Mouse (Mus musculus) neural tube, embryonic 13.5 days (tissue): ENCODE data around the gene Gm9913. TPM values are rescaled to one million over a fixed set of nuclear protein-coding genes. Genes with fewer than 3 reads are reported as not detected.

Source experiments
- ATAC-seq: fragments of 200-750 bp; cut with Nextera tagmentation; 2 replicates; pipeline ENCODE4 v1.8.0; 2017; ENCODE audit warnings: low read depth, mild to moderate bottlenecking, moderate TSS enrichment, moderate library complexity
- H3K27ac ChIP-seq: fragments of 300-500 bp; sonication (generic); replicated peaks from 2 replicates; pipeline ENCODE4 v1.5.1; 2015; ENCODE audit warnings: moderate library complexity, mild to moderate bottlenecking, inconsistent platforms
- H3K27me3 ChIP-seq: fragments of 300-500 bp; sonication (generic); 2 replicates; pipeline ENCODE4 v1.6.1; 2015; ENCODE audit warnings: mild to moderate bottlenecking, inconsistent platforms
- H3K36me3 ChIP-seq: fragments of 300-500 bp; sonication (generic); 2 replicates; pipeline ENCODE4 v1.6.1; 2015; ENCODE audit warnings: mild to moderate bottlenecking, inconsistent platforms
- H3K4me1 ChIP-seq: fragments of 300-500 bp; sonication (generic); replicated peaks from 2 replicates; pipeline ENCODE4 v1.6.1; 2015; ENCODE audit warnings: inconsistent platforms
- H3K4me2 ChIP-seq: fragments of 300-500 bp; sonication (generic); 2 replicates; pipeline ENCODE4 v1.6.1; 2015; ENCODE audit warnings: inconsistent platforms, mild to moderate bottlenecking, moderate library complexity
- H3K4me3 ChIP-seq: fragments of 300-500 bp; sonication (generic); 2 replicates; pipeline ENCODE4 v1.5.1; 2015; ENCODE audit warnings: mild to moderate bottlenecking, inconsistent platforms
- H3K9ac ChIP-seq: fragments of 300-500 bp; sonication (generic); 2 replicates; pipeline ENCODE4 v1.6.1; 2015; ENCODE audit warnings: moderate library complexity, mild to moderate bottlenecking, inconsistent platforms
- H3K9me3 ChIP-seq: fragments of 300-500 bp; sonication (generic); 2 replicates; pipeline ENCODE4 v1.6.1; 2016; ENCODE audit warnings: inconsistent platforms
- WGBS: fragments of 180-500 bp; shearing (Covaris S2); methylation state at CpG from one replicate; pipeline ENCODE4 v1.1.7; 2015; 5-methylcytosine and 5-hydroxymethylcytosine counted together
- polyA plus RNA-seq: library from polyadenylated mRNA; unstranded; fragments of >200 nt; fragmentation: Nextera tagmentation; extraction: Ambion mirVana; gene quantifications from 2 replicates; pipeline ENCODE4 v1.2.1, GENCODE M21; 2015

The Gm9913 gene
- polyA plus RNA-seq, 1 experiment from 2014 or later, result not detected

DNA sequence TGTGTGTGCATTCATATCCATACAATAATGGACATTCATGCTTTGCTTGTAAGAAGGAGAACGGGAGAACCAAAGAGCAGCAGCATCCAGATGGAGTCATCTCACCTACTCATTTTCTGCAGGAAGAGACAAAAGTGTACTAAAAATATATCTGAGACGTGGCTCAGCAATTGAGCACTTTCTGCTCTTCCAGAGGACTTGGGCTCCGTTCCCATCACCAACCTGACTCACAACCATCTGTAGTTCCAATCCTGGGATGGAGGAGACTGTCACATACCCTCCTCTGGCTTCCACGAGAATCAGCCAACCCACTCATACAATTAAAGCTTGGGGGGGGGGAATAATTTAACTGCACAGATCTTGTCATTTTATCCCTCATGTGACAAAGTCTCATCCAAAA is 23.8 kb upstream of the Gm9913 start:
- H3K4me1 ChIP-seq, result no peaks in the 10 kb centered on the region
- H3K4me2 ChIP-seq, result no peak overlapping the region
- no peaks in the 10 kb centered on the region for H3K36me3 ChIP-seq
- no peak for ATAC-seq
- H3K27ac ChIP-seq, result no peak overlapping the region
- H3K9ac ChIP-seq, result no peak overlapping the region
- WGBS, result 83% methylated on average over 4 of the region's 4 CpGs
- no peaks in the 10 kb centered on the region for H3K27me3 ChIP-seq
- H3K9me3 ChIP-seq, result no peaks in the 10 kb centered on the region
- no peak overlapping the region for H3K4me3 ChIP-seq

DNA sequence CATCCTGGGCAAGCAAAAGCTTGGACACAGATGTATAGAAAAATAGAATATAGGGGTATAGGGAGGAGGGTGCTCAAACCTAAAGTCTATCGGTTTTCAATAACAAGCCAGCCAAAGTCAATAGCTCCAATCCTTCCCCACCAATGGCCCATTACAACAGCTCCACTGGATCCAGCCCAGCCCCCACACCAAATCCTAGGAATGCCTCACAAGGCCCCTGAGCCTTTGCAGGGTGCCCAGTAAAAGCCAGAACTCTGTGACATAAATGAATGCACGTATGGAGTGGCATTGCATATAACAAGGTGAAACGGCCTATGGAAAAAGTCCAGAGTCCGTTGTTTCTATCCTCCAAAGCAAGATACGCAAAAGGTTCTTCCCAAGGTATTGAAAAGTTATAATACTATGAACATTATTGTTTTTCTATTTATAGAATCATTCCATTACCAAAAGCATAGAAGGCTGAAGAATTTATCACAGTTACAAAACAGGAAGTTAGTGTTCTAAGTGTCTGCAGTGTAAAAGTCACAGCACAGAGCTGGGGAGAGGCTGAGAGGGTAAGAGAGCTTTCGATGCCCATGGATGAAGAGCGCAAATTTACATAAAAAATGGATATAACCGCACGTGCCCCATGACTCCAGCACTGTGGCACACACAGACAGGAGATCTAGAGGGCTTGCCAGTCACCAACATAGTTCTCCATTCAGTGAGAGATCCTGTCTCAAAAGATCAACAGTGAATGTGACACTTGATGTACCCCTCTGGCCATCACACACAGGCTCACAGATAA is 23.2 kb upstream of the Gm9913 start:
- Histone ChIP-seq H3K4me2 (no peak overlapping the region), H3K4me3 (no peak overlapping the region), H3K9ac (no peak overlapping the region), H3K4me1 (no peaks in the 10 kb centered on the region), H3K9me3 (no peaks in the 10 kb centered on the region), H3K27ac (no peak overlapping the region), H3K36me3 (no peaks in the 10 kb centered on the region), H3K27me3 (no peaks in the 10 kb centered on the region)
- no peak for ATAC-seq
- 93% methylated on average over 9 of the region's 9 CpGs for WGBS

DNA sequence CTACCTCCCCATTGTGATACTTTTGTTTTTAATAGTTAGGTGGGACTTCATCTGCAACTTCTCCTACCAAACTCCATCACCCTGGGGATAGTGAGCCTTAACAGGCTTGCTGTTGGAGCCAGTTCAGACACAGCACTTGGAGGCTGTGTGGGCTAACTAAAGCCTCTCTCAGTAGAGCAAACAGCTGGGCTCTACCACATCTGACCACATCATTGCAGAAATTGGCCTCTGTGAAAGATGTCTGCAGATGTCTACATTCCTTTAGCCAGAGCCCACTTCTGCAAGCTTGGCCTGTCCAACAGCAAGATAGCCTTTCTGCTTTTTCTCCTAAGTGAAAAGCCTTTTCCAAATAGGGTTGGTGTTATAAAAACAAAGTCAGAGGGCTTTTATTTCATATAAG is 20.7 kb upstream of the Gm9913 start:
- Histone ChIP-seq H3K4me3 (no peak overlapping the region), H3K27me3 (no peaks in the 10 kb centered on the region), H3K36me3 (no peaks in the 10 kb centered on the region), H3K9ac (no peak overlapping the region), H3K4me1 (no peaks in the 10 kb centered on the region), H3K27ac (no peak overlapping the region), H3K4me2 (no peak overlapping the region), H3K9me3 (no peaks in the 10 kb centered on the region)
- no peak for ATAC-seq

DNA sequence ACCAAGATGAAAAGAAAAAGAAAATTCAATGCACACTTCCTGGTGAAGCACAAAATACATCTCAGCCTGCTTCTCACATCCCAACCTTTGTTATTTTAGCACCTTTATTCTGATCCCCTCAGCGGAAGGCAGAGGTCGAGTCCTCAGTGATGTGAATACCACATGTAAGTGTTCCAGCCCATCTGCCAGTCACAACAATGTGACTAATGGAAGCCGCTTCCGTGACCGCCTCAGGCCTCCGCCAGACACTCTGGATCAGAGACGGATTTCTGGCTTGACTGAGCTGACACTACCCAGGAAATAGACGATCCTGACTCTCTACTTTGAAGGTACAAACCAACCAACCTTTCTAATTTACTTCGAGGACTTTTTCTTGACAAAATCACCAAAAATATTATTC is 20.0 kb upstream of the Gm9913 start:
- Histone ChIP-seq H3K36me3 (no peaks in the 10 kb centered on the region), H3K27ac (no peak overlapping the region), H3K27me3 (no peaks in the 10 kb centered on the region), H3K9me3 (no peaks in the 10 kb centered on the region), H3K4me2 (no peak overlapping the region), H3K4me1 (no peaks in the 10 kb centered on the region), H3K9ac (no peak overlapping the region), H3K4me3 (no peak overlapping the region)
- no peak for ATAC-seq
- 78% methylated on average over 9 of the region's 9 CpGs for WGBS

DNA sequence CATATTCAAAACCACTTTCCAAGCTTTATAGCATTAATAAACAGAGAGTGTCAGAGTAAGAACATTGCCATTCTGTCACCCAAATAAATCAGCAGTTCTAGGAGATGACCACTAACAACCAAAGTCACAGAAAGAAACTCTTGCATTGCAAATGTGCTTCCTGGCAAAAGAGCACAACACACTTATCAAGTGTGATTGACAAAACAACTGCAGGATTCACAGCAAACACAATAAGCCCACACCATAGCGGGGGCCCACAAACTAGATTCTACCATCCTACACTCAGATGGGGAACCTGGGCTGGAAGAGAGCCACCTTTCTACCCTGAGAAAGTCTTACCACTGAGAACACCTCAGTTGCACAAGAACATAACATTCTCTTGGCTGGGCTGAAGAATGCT is 14.9 kb upstream of the Gm9913 start:
- no peak overlapping the region for H3K27ac ChIP-seq
- H3K36me3 ChIP-seq, result no peaks in the 10 kb centered on the region
- 97% methylated on average over 1 of the region's 1 CpGs for WGBS
- no peaks in the 10 kb centered on the region for H3K4me1 ChIP-seq
- no peak overlapping the region for H3K4me3 ChIP-seq
- H3K9me3 ChIP-seq, result no peaks in the 10 kb centered on the region
- H3K9ac ChIP-seq, result no peak overlapping the region
- H3K4me2 ChIP-seq, result no peak overlapping the region
- no peak for ATAC-seq
- H3K27me3 ChIP-seq, result no peaks in the 10 kb centered on the region

DNA sequence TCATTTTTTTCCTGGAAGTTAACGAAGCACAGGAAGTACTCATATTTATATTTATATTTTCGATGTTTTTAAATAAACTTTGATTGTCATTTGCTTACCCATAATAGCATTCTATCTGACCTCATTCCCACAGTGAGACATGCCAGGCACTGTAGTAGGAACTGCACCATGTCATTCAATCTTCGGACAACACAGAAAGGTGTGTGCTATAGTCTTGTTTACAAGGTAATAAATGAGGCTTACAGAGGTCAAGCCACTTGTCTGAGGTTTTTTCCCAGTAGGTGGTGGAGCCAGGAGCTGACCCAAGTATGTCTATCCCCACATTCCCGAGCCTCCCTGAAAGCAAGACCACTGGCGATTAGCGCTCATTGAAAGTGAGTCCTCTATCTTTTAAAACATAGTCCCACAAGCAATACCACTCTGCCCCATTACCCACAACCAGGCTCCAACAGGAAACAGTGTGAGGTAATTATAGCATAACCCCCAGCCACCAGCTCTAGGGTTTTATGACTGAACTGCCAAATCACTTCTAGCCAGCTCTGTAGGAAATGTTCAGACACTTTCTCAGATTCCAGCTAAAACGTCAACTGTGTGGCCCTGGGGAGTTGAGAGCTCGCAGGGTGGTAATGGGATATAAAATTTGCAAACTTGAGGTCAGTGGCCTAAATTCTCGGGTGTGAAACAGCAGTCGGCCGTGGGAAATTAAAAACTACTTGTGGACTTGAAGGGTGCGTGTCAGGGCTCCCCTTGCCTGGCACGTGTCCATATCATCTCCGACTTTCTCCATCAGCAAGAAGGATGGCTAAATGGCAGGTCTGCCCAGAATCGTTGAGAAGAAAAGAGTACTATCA is 12.6 kb upstream of the Gm9913 start:
- Histone ChIP-seq H3K36me3 (no peaks in the 10 kb centered on the region), H3K4me1 (no peaks in the 10 kb centered on the region), H3K4me3 (no peak overlapping the region), H3K9me3 (no peaks in the 10 kb centered on the region), H3K4me2 (no peak overlapping the region), H3K27ac (no peak overlapping the region), H3K9ac (no peak overlapping the region), H3K27me3 (no peaks in the 10 kb centered on the region)
- ATAC-seq, result no peak
- 61% methylated on average over 15 of the region's 15 CpGs for WGBS

DNA sequence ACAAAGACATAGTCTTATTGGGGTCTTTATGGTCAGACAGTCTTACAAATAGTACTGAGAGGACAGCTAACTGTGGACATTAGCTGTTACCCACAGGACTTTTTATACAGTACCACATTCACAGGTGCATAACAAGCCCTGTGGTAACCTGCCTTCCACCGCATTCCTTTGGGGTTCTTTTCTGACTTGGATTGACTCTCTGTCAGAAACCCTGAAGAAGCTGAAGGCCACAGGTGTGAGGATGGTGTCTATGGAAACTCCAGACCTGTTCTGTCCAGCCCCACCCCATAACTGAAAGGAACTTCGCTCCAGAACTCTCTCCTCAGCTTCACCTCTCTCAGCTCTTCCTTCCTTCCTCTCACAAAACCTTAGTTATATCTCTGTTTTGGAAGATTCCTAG is 10.6 kb upstream of the Gm9913 start:
- Histone ChIP-seq H3K9me3 (no peaks in the 10 kb centered on the region), H3K4me3 (no peak overlapping the region), H3K4me2 (no peak overlapping the region), H3K27me3 (no peaks in the 10 kb centered on the region), H3K4me1 (no peaks in the 10 kb centered on the region), H3K27ac (no peak overlapping the region), H3K36me3 (no peaks in the 10 kb centered on the region), H3K9ac (no peak overlapping the region)
- WGBS, result 88% methylated on average over 2 of the region's 2 CpGs
- ATAC-seq, result no peak

DNA sequence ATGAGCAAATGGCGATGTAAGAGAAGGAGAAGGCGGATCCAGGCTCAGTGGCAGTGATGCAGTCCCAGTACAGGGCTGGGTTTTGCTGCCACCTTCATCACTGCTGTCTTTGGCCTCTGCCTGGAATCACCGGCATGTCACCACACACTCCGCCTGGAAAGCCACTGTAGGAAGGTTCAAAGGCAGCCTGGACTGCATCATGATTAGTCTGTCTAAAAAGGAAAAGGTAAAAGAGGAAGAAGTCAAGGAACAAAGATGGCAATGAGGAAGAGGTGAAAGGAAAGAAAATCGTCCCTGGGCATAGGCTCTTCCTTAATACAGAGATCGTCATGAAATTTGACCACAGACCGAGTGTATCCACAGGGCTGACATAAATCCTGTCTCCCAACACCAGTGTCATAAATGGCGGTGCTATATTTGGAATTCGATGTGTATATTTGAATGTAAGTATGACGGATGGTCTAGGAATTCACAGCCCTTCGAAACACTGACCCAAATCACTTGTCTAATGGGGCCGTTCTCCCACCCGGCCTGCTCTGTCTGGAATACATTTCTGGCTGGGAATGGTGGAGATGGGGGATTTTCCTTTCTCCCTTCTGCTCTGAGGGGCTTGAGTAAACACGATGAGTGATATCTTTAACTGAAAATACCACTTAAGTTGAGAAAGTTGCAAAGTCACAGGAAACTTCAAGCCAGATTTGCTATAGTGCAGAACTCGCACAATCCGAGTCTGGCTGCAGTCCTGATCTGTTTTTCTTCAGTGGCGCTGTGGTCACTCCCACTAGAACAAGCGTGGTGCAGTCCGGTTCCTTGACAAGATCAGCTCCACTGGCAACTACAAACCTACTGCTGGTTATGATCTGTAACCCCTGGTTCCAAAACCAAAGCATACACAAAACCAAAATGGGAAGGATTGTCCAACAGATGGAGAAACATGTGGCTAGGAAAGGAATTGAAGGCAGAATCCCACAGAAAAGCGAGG is 9.8 kb upstream of the Gm9913 start:
- ATAC-seq, result no peak
- WGBS, result 90% methylated on average over 20 of the region's 20 CpGs
- Histone ChIP-seq H3K27me3 (no peaks in the 10 kb centered on the region), H3K9me3 (no peaks in the 10 kb centered on the region), H3K4me1 (no peaks in the 10 kb centered on the region), H3K9ac (no peak overlapping the region), H3K4me3 (no peak overlapping the region), H3K27ac (no peak overlapping the region), H3K4me2 (no peak overlapping the region), H3K36me3 (no peaks in the 10 kb centered on the region)

DNA sequence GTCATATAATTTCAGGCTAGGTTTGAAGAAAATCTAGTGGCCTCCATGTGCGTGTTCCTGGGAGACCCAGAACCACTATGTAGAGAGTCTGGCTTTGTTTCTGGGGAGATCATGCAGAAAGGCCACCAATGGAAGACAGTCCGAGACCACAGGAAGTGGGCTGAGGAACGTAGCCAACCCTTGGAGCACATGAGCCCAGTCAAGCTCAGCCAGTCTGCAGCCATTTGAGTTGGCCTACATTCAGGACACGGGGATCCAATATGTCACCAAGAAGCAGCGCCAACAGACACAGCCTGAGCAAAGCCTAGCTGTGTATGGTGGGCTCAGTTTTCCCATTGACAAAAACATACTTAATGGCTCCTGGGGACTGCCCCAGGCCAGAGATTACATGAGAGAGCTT is 8.2 kb upstream of the Gm9913 start:
- no peak for ATAC-seq

DNA sequence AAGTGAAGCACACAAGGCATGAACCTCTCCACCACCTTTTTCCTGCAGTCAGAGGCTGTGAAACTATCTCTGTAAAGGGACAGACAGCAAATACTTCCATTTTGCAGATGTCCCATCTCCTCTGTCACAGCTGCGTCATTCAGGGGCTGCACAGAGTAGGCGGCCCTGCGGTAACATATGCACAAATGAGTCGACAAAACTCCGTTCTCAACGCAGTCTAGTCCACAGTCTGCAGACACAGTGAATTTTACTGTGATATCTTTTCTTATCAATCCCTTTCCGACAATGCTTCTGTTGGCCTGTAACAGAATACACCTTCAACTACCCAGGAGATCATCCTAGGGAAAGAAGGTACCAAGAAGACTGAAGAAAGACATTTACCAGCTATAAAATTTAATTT is 6.7 kb upstream of the Gm9913 start:
- 89% methylated on average over 7 of the region's 7 CpGs for WGBS
- no peak overlapping the region for H3K4me2 ChIP-seq
- no peaks in the 10 kb centered on the region for H3K4me1 ChIP-seq
- H3K9ac ChIP-seq, result no peak overlapping the region
- no peaks in the 10 kb centered on the region for H3K27me3 ChIP-seq
- H3K36me3 ChIP-seq, result no peaks in the 10 kb centered on the region
- ATAC-seq, result no peak
- no peak overlapping the region for H3K27ac ChIP-seq
- H3K9me3 ChIP-seq, result no peaks in the 10 kb centered on the region
- no peak overlapping the region for H3K4me3 ChIP-seq

More for the DNA sequence above, 8.2 kb upstream of the Gm9913 start:
- H3K4me2 ChIP-seq, result no peak overlapping the region
- H3K36me3 ChIP-seq, result no peaks in the 10 kb centered on the region
- H3K27ac ChIP-seq, result no peak overlapping the region
- no peak overlapping the region for H3K4me3 ChIP-seq
- no peaks in the 10 kb centered on the region for H3K4me1 ChIP-seq
- no peaks in the 10 kb centered on the region for H3K27me3 ChIP-seq
- H3K9me3 ChIP-seq, result no peaks in the 10 kb centered on the region
- no peak overlapping the region for H3K9ac ChIP-seq
- 88% methylated on average over 5 of the region's 5 CpGs for WGBS

DNA sequence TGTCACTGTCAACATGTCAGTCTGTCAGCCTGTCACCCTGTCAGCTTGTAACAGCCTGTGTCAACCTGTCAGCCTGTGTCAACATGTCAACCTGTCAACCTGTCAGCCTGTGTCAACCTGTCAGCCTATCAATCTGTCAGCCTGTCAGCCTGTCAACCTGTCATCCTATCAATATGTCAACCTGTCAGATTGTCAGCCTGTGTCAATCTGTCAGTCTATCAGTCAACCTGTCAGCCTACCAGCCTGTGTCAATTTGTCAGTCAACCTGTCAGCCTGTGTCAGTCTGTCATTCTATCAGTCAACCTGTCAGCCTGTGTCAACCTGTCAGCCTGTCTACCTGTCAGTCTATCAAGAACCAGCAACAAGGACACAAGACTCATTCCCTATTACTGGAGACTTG is 3.4 kb upstream of the Gm9913 start:
- ATAC-seq, result no peak
- Histone ChIP-seq H3K4me1 (peaks cover 12% of the 10 kb centered on the region), H3K9me3 (no peaks in the 10 kb centered on the region), H3K9ac (no peak overlapping the region), H3K36me3 (no peaks in the 10 kb centered on the region), H3K27me3 (peaks cover 9% of the 10 kb centered on the region), H3K4me2 (no peak overlapping the region), H3K4me3 (no peak overlapping the region), H3K27ac (no peak overlapping the region)
